Mouse (Mus musculus): ENCODE measurements around the gene Bzw1.

DNA sequence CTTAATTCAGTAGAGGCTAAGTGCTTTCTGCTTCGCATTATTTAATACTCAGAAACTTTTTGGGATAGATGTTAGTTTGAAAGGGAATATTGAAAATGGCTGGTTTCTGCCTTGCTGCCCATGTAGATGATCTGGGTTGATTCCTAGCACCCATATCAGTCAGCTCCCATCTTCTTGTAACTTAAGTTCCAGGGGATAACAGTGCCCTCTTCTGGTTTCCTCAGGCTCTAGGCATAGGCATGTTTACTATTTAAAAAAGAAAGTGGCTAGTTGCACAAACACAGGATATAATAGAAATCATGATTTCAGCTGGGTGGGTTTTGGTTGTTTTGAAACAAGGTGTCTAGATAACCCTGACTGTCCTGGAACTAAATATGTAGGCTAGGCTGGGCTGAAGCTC lies 3.5 kb downstream of the Bzw1 start:
- TF ChIP-seq CTCF (IDR thresholded peaks at IDR 0.05; ENCODE audit: low read depth) (peak; percentile 51), EP300 (optimal IDR thresholded peaks at IDR 0.05) (no peak)
